Mouse (Mus musculus) cerebellum, adult 18-20 months (tissue): ENCODE results near the gene Ppa1.
"Not testable (repeated sequence)": the region's sequence is repeated elsewhere in the genome, so short reads cannot be mapped to it uniquely, and the experiment has no call there.

Source experiments
- DNase-seq, 2 experiments: peaks; one replicate each; pipeline ENCODE4 v3.0.0; 2021

Ppa1 gene

GRCm38 (mm10) chr10:61647790-61648736 is at the start of gene Ppa1:
TSS of gene Ppa1 (plus strand) at chr10:61648552.
- peak; percentile 89 to 93 for DNase-seq

- no peak for DNase-seq
Measured at GRCm38 (mm10) chr10:61599556-61600114, 48.7 kb upstream of the Ppa1 start.

- peak; percentile 51 to 59 for DNase-seq
Measured at GRCm38 (mm10) chr10:61602283-61603033, 45.9 kb upstream of the Ppa1 start.

GRCm38 (mm10) chr10:61604376-61605065 is 43.8 kb upstream of the Ppa1 start:
- DNase-seq = no peak

- not testable (repeated sequence) for DNase-seq
Measured at GRCm38 (mm10) chr10:61605381-61605780, 43.0 kb upstream of the Ppa1 start.

GRCm38 (mm10) chr10:61605851-61606250 is 42.5 kb upstream of the Ppa1 start:
- DNase-seq = peak; percentile 57 to 69

GRCm38 (mm10) chr10:61608233-61608632 is 40.1 kb upstream of the Ppa1 start:
- DNase-seq = no peak

GRCm38 (mm10) chr10:61610650-61611235 is 37.6 kb upstream of the Ppa1 start:
- DNase-seq = no peak

GRCm38 (mm10) chr10:61614311-61614710 is 34.0 kb upstream of the Ppa1 start:
- DNase-seq = no peak

GRCm38 (mm10) chr10:61618528-61618927 is 29.8 kb upstream of the Ppa1 start:
- no peak for DNase-seq

GRCm38 (mm10) chr10:61621681-61622080 is 26.7 kb upstream of the Ppa1 start:
- DNase-seq = no peak

- DNase-seq = not testable (repeated sequence)
Measured at GRCm38 (mm10) chr10:61623874-61624273, 24.5 kb upstream of the Ppa1 start.

- no peak for DNase-seq
Measured at GRCm38 (mm10) chr10:61624771-61625170, 23.6 kb upstream of the Ppa1 start.

- DNase-seq = peak in 1 of 2 experiments; percentile 19
Measured at GRCm38 (mm10) chr10:61625381-61626257, 22.7 kb upstream of the Ppa1 start.

- DNase-seq = no peak
Measured at GRCm38 (mm10) chr10:61626551-61626950, 21.8 kb upstream of the Ppa1 start.

- DNase-seq = no peak
Measured at GRCm38 (mm10) chr10:61627195-61627937, 21.0 kb upstream of the Ppa1 start.

- no peak for DNase-seq
Measured at GRCm38 (mm10) chr10:61627938-61628250, 20.5 kb upstream of the Ppa1 start.

GRCm38 (mm10) chr10:61632445-61632844 is 15.9 kb upstream of the Ppa1 start:
- DNase-seq = no peak

GRCm38 (mm10) chr10:61637055-61637454 is 11.3 kb upstream of the Ppa1 start:
- DNase-seq = no peak

GRCm38 (mm10) chr10:61640363-61640762 is 8.0 kb upstream of the Ppa1 start:
- no peak for DNase-seq

GRCm38 (mm10) chr10:61646557-61646956 is 1.8 kb upstream of the Ppa1 start:
- DNase-seq = no peak
